Mouse (Mus musculus) embryo, embryonic 10 days (tissue): ENCODE measurements at regions not wholly inside any gene's neighbourhood (a gene's known extent, or its start where the extent isn't known, plus 50 kb on each side); places are given as distances from the start of the nearest gene placed in this dataset.

Source experiments
- DNase-seq: peaks from one replicate; pipeline ENCODE4 v3.0.0-alpha.2; 2015; ENCODE audit warnings: low spot score

- no peak for DNase-seq
Observed at GRCm38 (mm10) chr8:6388651-6389050, 1283.5 kb upstream of the Slc10a2 start.

DNA sequence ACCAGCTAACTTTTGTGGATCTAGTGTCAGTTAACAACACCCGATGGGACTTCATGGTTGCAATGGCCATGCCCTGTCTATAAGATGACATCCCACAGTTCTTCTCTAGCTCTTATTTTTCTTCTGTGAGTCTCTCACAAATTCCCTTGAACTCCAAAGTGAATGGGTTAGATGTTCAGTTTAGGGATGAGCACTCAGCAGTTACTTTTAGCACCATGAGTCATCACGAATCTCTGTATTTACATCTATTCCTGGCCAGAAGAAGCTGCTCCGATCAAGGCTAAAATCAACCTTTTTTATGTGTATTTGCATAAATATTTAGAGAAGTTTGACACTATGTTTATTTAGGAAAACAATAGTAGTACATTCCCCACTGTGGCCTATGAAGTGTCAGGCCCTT lies 1269.6 kb upstream of the Slc10a2 start:
- no peak for DNase-seq

- DNase-seq, result no peak
Observed at GRCm38 (mm10) chr8:6361403-6361942, 1256.3 kb upstream of the Slc10a2 start.

DNA sequence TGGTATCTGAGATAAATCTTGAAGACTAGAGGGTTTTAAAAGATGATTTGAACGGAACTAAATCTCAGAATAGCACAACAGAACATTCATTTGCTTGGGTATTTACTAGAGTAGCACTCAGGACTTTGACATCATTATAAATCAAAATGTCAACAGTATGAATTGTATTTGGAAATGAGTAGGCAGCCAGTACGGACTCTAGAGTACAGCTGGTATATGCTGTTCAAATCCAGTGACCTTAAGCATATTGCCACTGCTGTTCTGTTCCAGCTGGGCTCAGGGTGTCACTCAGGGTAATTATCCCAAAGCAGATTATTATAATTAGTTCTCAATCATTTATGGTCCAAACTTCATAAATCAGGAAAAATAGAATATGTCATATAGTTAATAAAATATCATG lies 1252.7 kb upstream of the Slc10a2 start:
- no peak for DNase-seq

- no peak for DNase-seq
Observed at GRCm38 (mm10) chr8:6350460-6350859, 1245.3 kb upstream of the Slc10a2 start.

GRCm38 (mm10) chr8:6350052-6350451 lies 1244.9 kb upstream of the Slc10a2 start:
- DNase-seq, result no peak

DNA sequence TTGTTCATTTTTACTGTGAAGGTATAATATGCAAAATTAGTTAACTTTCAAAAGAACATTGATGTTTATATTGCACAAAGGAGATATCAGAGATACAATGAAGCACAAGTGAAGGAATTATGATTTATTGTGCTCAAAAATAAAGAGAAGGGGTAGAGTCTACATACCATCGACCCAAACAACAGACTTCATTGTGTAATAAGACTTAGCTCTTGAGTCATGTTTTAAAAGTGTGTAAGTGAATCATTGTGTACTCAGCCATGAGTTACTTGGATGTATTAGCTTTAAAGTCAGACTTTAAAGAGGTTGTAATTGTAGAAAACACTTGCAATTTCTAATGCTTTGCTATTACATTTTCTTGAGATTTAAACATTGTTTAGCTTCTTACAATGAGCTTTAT lies 1240.6 kb upstream of the Slc10a2 start:
- no peak for DNase-seq

GRCm38 (mm10) chr8:6340158-6340855 lies 1235.2 kb upstream of the Slc10a2 start:
- peak; percentile 23 for DNase-seq

- DNase-seq, result no peak
Observed at GRCm38 (mm10) chr8:6334254-6334993, 1229.3 kb upstream of the Slc10a2 start.

DNA sequence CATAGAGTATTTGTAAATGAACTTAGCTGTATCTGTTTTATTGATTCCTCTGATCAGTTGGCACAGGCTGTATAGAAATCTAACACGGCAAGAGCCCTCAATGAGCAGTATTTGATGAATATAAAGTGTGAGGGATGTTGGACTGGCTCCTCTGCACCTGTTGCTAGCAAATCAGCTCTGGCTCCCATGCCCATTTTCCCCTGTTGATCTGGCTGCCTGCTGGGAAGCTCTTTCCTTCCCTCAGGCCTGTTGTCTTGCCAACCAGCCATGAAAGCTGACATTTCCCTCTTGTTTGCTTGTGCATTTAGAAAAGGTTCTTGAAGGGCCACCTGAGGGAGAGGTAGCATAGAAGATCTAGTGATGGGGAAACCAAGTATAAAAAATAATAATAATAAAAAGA lies 1216.2 kb upstream of the Slc10a2 start:
- DNase-seq, result no peak

DNA sequence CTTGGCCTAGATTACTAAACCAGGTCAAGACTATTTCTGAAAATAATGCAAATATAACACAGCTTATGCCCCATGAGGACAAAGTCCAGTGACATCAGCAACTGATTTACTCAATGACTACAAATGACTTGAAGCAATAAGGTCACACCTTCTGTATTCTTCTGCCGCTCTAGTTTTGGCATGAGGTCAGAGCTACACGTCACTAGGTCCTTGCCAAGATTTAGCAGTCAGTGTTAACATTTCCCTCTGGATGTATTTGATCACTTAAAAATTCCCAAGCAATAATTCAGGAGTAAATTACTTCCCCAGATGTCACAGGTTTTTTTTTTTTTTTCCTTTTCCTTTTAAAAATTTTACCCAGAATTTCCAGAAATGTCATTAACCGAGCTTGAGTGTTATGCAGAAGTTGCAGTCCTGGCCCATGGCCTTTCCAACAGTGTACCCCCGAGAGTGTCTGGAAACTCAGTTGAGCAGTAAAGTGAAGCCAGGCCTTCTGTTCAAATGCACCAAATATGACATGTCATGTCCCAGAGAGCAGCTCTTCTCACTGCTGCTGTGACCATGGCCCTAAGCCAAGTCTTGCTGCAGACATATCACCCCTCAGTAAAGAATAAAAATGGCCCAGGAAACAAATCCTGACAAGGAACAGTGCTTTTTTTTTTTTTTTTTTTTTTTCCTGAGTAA lies 1210.2 kb upstream of the Slc10a2 start:
- DNase-seq, result no peak

DNA sequence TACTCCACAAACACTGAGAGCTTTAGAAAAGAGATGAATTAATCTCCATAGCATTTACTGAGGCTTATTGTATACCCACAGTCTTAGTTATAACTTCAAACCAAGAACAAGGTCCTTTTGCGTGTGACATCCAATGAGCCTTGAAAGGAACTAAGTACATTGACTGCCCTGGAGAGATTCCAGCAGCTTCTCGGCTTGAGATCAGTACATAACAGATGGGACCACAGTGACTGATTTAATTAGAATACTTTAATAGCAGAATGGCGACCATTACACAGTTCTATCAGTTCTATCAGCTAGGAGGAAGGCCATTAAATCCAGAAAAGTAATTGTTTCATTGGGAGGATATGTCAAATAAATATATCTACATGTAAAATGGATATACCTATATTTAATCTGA lies 1183.7 kb upstream of the Slc10a2 start:
- no peak for DNase-seq

- no peak for DNase-seq
Observed at GRCm38 (mm10) chr8:6279903-6280302, 1174.8 kb upstream of the Slc10a2 start.
